Mouse (Mus musculus) intestine, embryonic 15.5 days (tissue): ENCODE results near the gene Mat2b. TPM values are rescaled to one million over a fixed set of nuclear protein-coding genes. Genes with fewer than 3 reads are reported as not detected.

Source experiments
- polyA plus RNA-seq: library from polyadenylated mRNA; unstranded; fragments of >200 nt; fragmentation: Nextera tagmentation; extraction: Ambion mirVana; gene quantifications from 2 replicates; pipeline ENCODE4 v1.2.1, GENCODE M21; 2015

Gene Mat2b
- polyA plus RNA-seq, 1 experiment from 2014 or later, result 91.2 TPM

Other genes starting within 250 kb of the Mat2b start
- gene Hmmr, start 38.2 kb upstream of the Mat2b start, polyA plus RNA-seq, result 39.3 and 45.8 TPM in 2 replicates
- 140 and 163 TPM in 2 replicates for gene Nudcd2, start 38.5 kb upstream of the Mat2b start, polyA plus RNA-seq
- 48.0 and 49.7 TPM in 2 replicates for gene Ccng1, start 60.1 kb upstream of the Mat2b start, polyA plus RNA-seq